Mouse (Mus musculus) limb, embryonic 13.5 days (tissue): Measurements from ENCODE around the gene Pcsk4. TPM values are rescaled to one million over a fixed set of nuclear protein-coding genes. Genes with fewer than 3 reads are reported as not detected.

Source experiments
- ATAC-seq: fragments of 200-750 bp; cut with Nextera tagmentation; 2 replicates; pipeline ENCODE4 v1.8.0; 2017; ENCODE audit warnings: low read depth, moderate number of reproducible peaks, moderate TSS enrichment; ENCODE audit not compliant: low FRiP score
- H3K27ac ChIP-seq: fragments of 300-500 bp; sonication (generic); 2 replicates; pipeline ENCODE4 v1.5.1; 2015; ENCODE audit warnings: inconsistent platforms, mild to moderate bottlenecking, moderate library complexity
- H3K27me3 ChIP-seq: fragments of 300-500 bp; sonication (generic); 2 replicates; pipeline ENCODE4 v1.6.1; 2015; ENCODE audit warnings: mild to moderate bottlenecking, inconsistent platforms
- H3K36me3 ChIP-seq: fragments of 300-500 bp; sonication (generic); 2 replicates; pipeline ENCODE4 v1.6.1; 2015; ENCODE audit warnings: inconsistent platforms, mild to moderate bottlenecking, moderate library complexity
- H3K4me1 ChIP-seq: fragments of 300-500 bp; sonication (generic); 2 replicates; pipeline ENCODE4 v1.6.1; 2015; ENCODE audit warnings: inconsistent platforms
- H3K4me2 ChIP-seq: fragments of 300-500 bp; sonication (generic); replicated peaks from 2 replicates; pipeline ENCODE4 v1.6.1; 2015; ENCODE audit warnings: inconsistent platforms, mild to moderate bottlenecking, moderate library complexity
- H3K4me3 ChIP-seq: fragments of 300-500 bp; sonication (generic); 2 replicates; pipeline ENCODE4 v1.5.1; 2015; ENCODE audit warnings: moderate library complexity, mild to moderate bottlenecking, inconsistent platforms
- H3K9ac ChIP-seq: fragments of 300-500 bp; sonication (generic); 2 replicates; pipeline ENCODE4 v1.6.1; 2015; ENCODE audit warnings: mild to moderate bottlenecking, inconsistent platforms
- H3K9me3 ChIP-seq: fragments of 300-500 bp; sonication (generic); 2 replicates; pipeline ENCODE4 v1.6.1; 2016; ENCODE audit warnings: inconsistent platforms
- WGBS: fragments of 180-500 bp; shearing (Covaris S2); methylation state at CpG from one replicate; pipeline ENCODE4 v1.1.7; 2015; 5-methylcytosine and 5-hydroxymethylcytosine counted together
- polyA plus RNA-seq: library from polyadenylated mRNA; unstranded; fragments of >200 nt; fragmentation: Nextera tagmentation; extraction: Ambion mirVana; gene quantifications from 2 replicates; pipeline ENCODE4 v1.2.1, GENCODE M21; 2015

Pcsk4 gene
- polyA plus RNA-seq, 1 experiment from 2014 or later: 4.8 TPM

GRCm38 (mm10) chr10:80301256-80302081 is 27.8 kb downstream of the Pcsk4 start:
- Histone ChIP-seq H3K9me3 (no peaks in the 10 kb centered on the region), H3K27ac (no peak overlapping the region), H3K4me3 (no peak overlapping the region), H3K4me2 (no peak overlapping the region), H3K27me3 (peaks cover 98% of the 10 kb centered on the region), H3K9ac (peak overlapping the region; percentile 4; the same call in 1 of the 2 replicates), H3K4me1 (peaks cover 22% of the 10 kb centered on the region), H3K36me3 (no peaks in the 10 kb centered on the region)
- WGBS: 78% methylated on average over 10 of the region's 10 CpGs
- ATAC-seq: no peak

- no peak for ATAC-seq
- no peak overlapping the region for H3K4me3 ChIP-seq
- peaks cover 91% of the 10 kb centered on the region for H3K27me3 ChIP-seq
- no peaks in the 10 kb centered on the region for H3K9me3 ChIP-seq
- peaks cover 28% of the 10 kb centered on the region for H3K4me1 ChIP-seq
- WGBS: 25% methylated on average over 11 of the region's 11 CpGs
- no peak overlapping the region; the same call in 1 of the 2 replicates for H3K9ac ChIP-seq
- no peak overlapping the region for H3K4me2 ChIP-seq
- no peaks in the 10 kb centered on the region for H3K36me3 ChIP-seq
- H3K27ac ChIP-seq: no peak overlapping the region
Observed at GRCm38 (mm10) chr10:80300672-80301181, 28.6 kb downstream of the Pcsk4 start.

- Histone ChIP-seq H3K9me3 (no peaks in the 10 kb centered on the region), H3K4me3 (no peak overlapping the region), H3K36me3 (peaks cover 3% of the 10 kb centered on the region), H3K4me1 (peaks cover 37% of the 10 kb centered on the region), H3K27me3 (peaks cover 82% of the 10 kb centered on the region), H3K27ac (no peak overlapping the region), H3K9ac (no peak overlapping the region), H3K4me2 (peak overlapping the region; percentile 59; the same call in 1 of the 2 replicates)
- ATAC-seq: no peak
- WGBS: 54% methylated on average over 10 of the region's 10 CpGs
Observed at GRCm38 (mm10) chr10:80299824-80300223, 29.5 kb downstream of the Pcsk4 start.

- Histone ChIP-seq H3K36me3 (peaks cover 8% of the 10 kb centered on the region), H3K27ac (no peak overlapping the region), H3K4me1 (peaks cover 40% of the 10 kb centered on the region), H3K9ac (peak overlapping the region; percentile 58), H3K4me2 (peak overlapping the region; percentile 59), H3K27me3 (peaks cover 77% of the 10 kb centered on the region), H3K4me3 (peak overlapping the region; percentile 37), H3K9me3 (no peaks in the 10 kb centered on the region)
- ATAC-seq: no peak
- WGBS: 14% methylated on average over 15 of the region's 15 CpGs
Observed at GRCm38 (mm10) chr10:80299301-80299700, 30.0 kb downstream of the Pcsk4 start.

- H3K4me2 ChIP-seq: peak overlapping the region; percentile 59
Observed at GRCm38 (mm10) chr10:80298571-80299281, 30.6 kb downstream of the Pcsk4 start.

GRCm38 (mm10) chr10:80297526-80298133 is 31.7 kb downstream of the Pcsk4 start:
- no peaks in the 10 kb centered on the region for H3K9me3 ChIP-seq
- ATAC-seq: no peak
- H3K9ac ChIP-seq: no peak overlapping the region
- peaks cover 21% of the 10 kb centered on the region for H3K36me3 ChIP-seq
- H3K27me3 ChIP-seq: peaks cover 61% of the 10 kb centered on the region
- H3K4me3 ChIP-seq: no peak overlapping the region
- H3K4me1 ChIP-seq: peaks cover 53% of the 10 kb centered on the region
- WGBS: 67% methylated on average over 8 of the region's 8 CpGs
- H3K4me2 ChIP-seq: no peak overlapping the region
- H3K27ac ChIP-seq: no peak overlapping the region

More at GRCm38 (mm10) chr10:80298571-80299281, 30.6 kb downstream of the Pcsk4 start:
- Histone ChIP-seq H3K27ac (no peak overlapping the region), H3K36me3 (peaks cover 14% of the 10 kb centered on the region), H3K9ac (peak overlapping the region; percentile 58), H3K27me3 (peaks cover 71% of the 10 kb centered on the region), H3K4me1 (peaks cover 45% of the 10 kb centered on the region), H3K9me3 (no peaks in the 10 kb centered on the region), H3K4me3 (peak overlapping the region; percentile 37)
- 4% methylated on average over 26 of the region's 26 CpGs for WGBS
- ATAC-seq: 0 out of 2 replicates have a peak, but pooled peaks have one; percentile 20

GRCm38 (mm10) chr10:80296824-80297223 is 32.5 kb downstream of the Pcsk4 start:
- Histone ChIP-seq H3K27me3 (peaks cover 53% of the 10 kb centered on the region), H3K4me1 (peaks cover 49% of the 10 kb centered on the region)
- ATAC-seq: no peak

GRCm38 (mm10) chr10:80295618-80296425 is 33.5 kb downstream of the Pcsk4 start, which contains the start of gene Apc2:
Gene Apc2, plus strand, starts transcription at chr10:80295977.
- peak within 1 kb of the TSS; percentile 45 for H3K4me3 ChIP-seq
- H3K27ac ChIP-seq: peak within 1 kb of the TSS; percentile 63
- peaks cover 43% of the 10 kb centered on the region for H3K27me3 ChIP-seq
- H3K9me3 ChIP-seq: no peaks in the 10 kb centered on the region
- H3K9ac ChIP-seq: peak within 1 kb of the TSS; percentile 62
- peaks cover 21% of the 10 kb centered on the region for H3K36me3 ChIP-seq
- WGBS: under 1% methylated on average over 26 of the region's 26 CpGs
- H3K4me1 ChIP-seq: peaks cover 50% of the 10 kb centered on the region
- ATAC-seq: peak; percentile 65
- H3K4me2 ChIP-seq: peak within 1 kb of the TSS; percentile 71

More at GRCm38 (mm10) chr10:80296824-80297223, 32.5 kb downstream of the Pcsk4 start:
- H3K4me2 ChIP-seq: peak overlapping the region; percentile 71
- no peaks in the 10 kb centered on the region for H3K9me3 ChIP-seq
- 88% methylated on average over 5 of the region's 5 CpGs for WGBS
- H3K9ac ChIP-seq: peak overlapping the region; percentile 62
- H3K27ac ChIP-seq: peak overlapping the region; percentile 28; the same call in 1 of the 2 replicates
- peak overlapping the region; percentile 45; the same call in 1 of the 2 replicates for H3K4me3 ChIP-seq
- peaks cover 21% of the 10 kb centered on the region for H3K36me3 ChIP-seq

- Histone ChIP-seq H3K4me1 (peaks cover 50% of the 10 kb centered on the region), H3K9me3 (no peaks in the 10 kb centered on the region), H3K27me3 (peaks cover 33% of the 10 kb centered on the region), H3K9ac (0 out of 2 replicates have a peak overlapping the region, but pooled peaks have one; percentile 62), H3K4me2 (no peak overlapping the region), H3K36me3 (peaks cover 21% of the 10 kb centered on the region), H3K4me3 (no peak overlapping the region; the same call in 1 of the 2 replicates), H3K27ac (peak overlapping the region; percentile 63; the same call in 1 of the 2 replicates)
- 40% methylated on average over 7 of the region's 7 CpGs for WGBS
- ATAC-seq: no peak
Observed at GRCm38 (mm10) chr10:80294788-80295303, 34.5 kb downstream of the Pcsk4 start.

GRCm38 (mm10) chr10:80294311-80294710 is 35.0 kb downstream of the Pcsk4 start:
- 61% methylated on average over 4 of the region's 4 CpGs for WGBS
- H3K4me3 ChIP-seq: peak overlapping the region; percentile 99; the same call in 1 of the 2 replicates
- H3K9ac ChIP-seq: 0 out of 2 replicates have a peak overlapping the region, but pooled peaks have one; percentile 4

More at GRCm38 (mm10) chr10:80294311-80294710, 35.0 kb downstream of the Pcsk4 start:
- Histone ChIP-seq H3K36me3 (peaks cover 23% of the 10 kb centered on the region), H3K4me1 (peaks cover 46% of the 10 kb centered on the region), H3K27me3 (peaks cover 28% of the 10 kb centered on the region), H3K9me3 (no peaks in the 10 kb centered on the region), H3K27ac (no peak overlapping the region), H3K4me2 (peak overlapping the region; percentile 99; the same call in 1 of the 2 replicates)
- ATAC-seq: no peak
